Mouse (Mus musculus): ENCODE data around the gene Fxyd1.
A peak's percentile ranks its signal among the peaks of the same experiment; 100 is the strongest.

Gene Fxyd1

GRCm38 (mm10) chr7:31017104-31017901, 39.7 kb downstream of the Fxyd1 start:
- DNase-seq (ENCODE audit: low read depth, low spot score) = peak; percentile 21

- DNase-seq (ENCODE audit: low read depth, low spot score) = no peak
Observed at GRCm38 (mm10) chr7:31012971-31013370, 44.0 kb downstream of the Fxyd1 start.

- peak; percentile 40 for DNase-seq (ENCODE audit: low read depth, low spot score)
Observed at GRCm38 (mm10) chr7:31008889-31009288, 48.1 kb downstream of the Fxyd1 start.

- DNase-seq (ENCODE audit: low read depth, low spot score) = no peak
Observed at GRCm38 (mm10) chr7:31008175-31008574, 48.8 kb downstream of the Fxyd1 start.

GRCm38 (mm10) chr7:31007775-31008174, 49.2 kb downstream of the Fxyd1 start:
- DNase-seq (ENCODE audit: low read depth, low spot score) = no peak

- no peak for DNase-seq (ENCODE audit: low read depth, low spot score)
Observed at GRCm38 (mm10) chr7:31002650-31003049, 54.3 kb downstream of the Fxyd1 start.

All from forelimb bud, embryonic 11.5 days (tissue).